Mouse (Mus musculus) kidney, postnatal 4 days (tissue): ENCODE data around the gene Mthfr.

Source experiments
- DNase-seq, 2 experiments: peaks; one replicate each; pipeline ENCODE4 v3.0.0; 2021; ENCODE audit warnings: mixed read lengths in 2 of 2

Mthfr gene

DNA sequence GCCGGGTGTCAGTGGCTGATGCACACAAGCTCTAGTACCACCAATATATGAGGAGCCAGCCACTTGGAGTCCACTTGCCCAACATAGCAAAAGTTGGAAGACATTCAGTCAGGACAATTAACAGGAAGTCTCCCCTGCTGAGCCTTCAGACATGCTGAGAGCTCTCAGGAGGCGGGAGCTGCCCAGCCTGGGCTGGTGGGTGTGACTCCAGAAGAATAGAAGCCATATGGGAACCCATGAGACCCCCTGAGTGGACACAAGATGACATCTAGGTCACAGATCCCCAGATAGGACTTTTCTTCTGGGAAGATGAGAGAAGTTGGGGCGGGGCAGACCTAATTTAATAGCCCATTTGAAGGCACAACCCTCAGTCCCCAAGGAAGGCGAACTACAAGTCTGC, 50.3 kb downstream of the Mthfr start:
- DNase-seq, result no peak

- no peak for DNase-seq
Measured at GRCm38 (mm10) chr4:148091181-148091580, 52.3 kb downstream of the Mthfr start.

DNA sequence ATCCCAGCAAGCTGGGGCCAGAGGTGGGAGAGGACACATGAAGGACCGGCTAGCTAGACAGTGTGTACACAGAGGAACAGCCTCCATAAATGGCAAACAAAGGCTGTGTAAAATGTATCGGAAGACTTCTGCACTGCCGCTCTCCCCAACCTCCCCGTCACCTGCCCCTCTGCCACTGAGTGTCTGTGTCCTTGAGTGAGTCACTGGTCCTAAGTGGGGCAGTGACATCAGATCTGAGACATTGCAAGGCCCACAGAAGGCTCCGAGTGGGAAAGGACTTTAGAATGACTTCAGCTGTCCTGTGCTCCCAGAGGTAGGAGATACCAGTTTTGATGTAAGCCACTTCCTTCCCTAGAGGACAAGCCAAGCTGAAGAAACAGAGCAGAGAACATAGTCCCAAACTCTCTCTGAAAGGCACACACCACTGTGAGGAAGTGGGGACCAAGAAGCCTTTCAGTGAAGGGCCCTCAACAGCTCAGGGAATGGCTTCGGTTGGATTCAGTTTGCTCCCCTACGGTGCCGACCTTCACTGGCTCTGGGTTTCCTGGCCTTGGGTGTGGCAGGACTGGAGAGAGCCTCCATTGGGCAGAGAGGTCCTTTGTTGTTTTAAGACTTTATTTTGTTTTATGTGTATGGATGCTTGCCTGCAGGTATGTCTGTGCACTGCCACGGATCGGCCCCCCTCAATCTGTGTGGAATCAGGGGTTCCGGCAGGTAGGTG, 53.8 kb downstream of the Mthfr start:
- DNase-seq, result no peak

DNA sequence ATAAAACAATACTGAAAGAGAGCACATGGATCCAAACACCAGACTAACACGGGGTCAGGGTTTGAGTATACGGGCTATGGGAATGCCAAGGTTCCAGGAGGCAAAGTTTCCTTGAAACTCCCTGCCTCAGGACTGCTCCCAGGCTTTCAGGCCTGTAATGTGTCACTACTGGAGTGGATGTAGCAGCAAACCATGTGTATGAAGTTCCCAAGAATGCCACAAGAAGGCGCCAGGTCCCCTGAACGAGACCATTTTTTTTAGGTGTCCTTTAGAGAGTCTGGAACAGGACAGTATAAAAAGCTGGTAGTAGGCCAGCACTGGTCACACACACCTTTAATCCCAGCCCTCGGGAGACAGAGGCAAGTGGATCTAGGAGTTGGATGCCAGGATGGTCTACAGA, 55.3 kb downstream of the Mthfr start:
- peak in 1 of 2 experiments; percentile 52 for DNase-seq

GRCm38 (mm10) chr4:148095081-148095480, 56.2 kb downstream of the Mthfr start:
- no peak for DNase-seq

- no peak for DNase-seq
Measured at GRCm38 (mm10) chr4:148097936-148098335, 59.1 kb downstream of the Mthfr start.

- no peak for DNase-seq
Measured at GRCm38 (mm10) chr4:148098666-148099065, 59.8 kb downstream of the Mthfr start.

GRCm38 (mm10) chr4:148101801-148102527, 63.1 kb downstream of the Mthfr start:
- DNase-seq, result peak; percentile 71 to 82

DNA sequence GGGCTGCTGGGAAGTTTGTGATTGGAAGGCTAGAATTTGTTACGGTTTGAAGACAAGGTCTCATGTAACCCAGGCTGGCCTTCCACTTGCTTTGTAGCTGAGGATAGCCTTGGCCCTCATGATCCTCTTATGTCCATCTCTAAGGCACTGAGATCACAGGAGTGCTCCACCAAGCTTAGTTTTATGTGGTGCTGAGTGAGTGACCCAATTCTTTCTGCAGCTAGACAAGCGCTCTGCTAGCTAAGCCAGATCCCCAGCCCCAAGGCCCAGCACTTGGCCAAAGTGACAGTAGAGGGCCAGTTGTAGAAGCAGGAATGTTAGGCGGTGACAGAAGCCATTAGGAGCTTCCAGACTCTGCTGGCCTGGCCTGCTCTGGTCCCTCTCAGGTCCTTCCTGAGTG, 65.3 kb downstream of the Mthfr start:
- no peak for DNase-seq

DNA sequence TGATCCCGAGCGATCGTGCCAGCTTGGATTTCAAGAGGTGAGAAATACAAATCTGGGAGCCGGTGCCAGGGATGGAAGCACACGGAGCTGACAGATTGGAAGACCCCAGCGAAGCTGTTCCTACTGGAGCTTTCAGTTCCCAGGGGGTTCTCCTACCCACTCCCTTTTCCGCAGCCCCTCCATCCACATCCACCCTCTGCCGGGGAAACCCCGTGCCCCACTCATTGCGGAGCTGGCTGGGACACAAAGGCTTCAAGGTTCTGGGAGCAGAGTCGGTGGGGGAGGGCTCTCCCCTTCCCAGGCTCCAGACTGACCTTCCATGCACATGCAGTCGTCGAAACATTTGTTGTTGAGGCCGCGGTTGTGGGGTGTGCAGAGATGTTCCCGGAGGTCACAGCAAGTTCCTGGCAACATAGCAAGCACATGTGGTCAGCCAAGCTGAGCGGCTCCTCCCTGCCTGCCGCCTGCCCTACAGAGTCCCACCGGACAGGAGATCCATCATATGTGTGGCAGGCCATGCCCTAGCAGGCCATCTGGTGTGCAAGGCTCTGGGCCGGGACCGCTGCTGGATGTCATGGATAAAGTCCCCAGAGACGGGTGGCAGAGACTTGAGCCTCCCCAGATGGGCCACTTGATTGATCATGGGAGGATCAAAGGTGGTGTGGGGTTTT, 68.9 kb downstream of the Mthfr start:
- peak; percentile 44 to 68 for DNase-seq

DNA sequence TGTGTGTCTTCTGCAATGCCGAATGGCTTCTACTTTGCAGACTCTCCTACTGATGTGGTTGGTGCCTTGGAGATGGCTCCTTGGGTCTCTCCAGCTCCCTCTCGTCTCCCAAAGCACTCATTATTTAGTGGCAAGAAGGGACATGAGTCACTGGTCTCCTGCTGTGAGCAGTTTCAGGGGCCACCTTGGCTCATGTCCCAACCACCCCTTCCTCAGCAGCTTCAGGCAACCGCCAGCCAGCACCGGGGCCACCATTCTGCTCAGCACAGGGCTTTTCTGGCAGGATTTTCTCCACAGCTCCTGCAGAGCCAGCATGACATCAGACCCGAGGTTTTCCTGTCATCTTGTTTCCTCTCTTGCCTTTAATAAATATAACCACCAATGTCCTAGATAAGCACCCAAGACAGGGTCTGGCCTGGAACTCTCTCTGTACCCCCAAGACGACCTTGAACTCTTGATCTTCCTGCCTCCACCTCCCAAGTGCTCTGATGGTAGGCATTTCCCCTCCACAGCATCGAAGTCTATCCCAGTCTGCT, 69.8 kb downstream of the Mthfr start:
- DNase-seq, result peak in 1 of 2 experiments; percentile 9
